Mouse (Mus musculus): ENCODE measurements at regions not wholly inside any gene's neighbourhood (a gene's known extent, or its start where the extent isn't known, plus 50 kb on each side); places are given as distances from the start of the nearest gene placed in this dataset.

DNA sequence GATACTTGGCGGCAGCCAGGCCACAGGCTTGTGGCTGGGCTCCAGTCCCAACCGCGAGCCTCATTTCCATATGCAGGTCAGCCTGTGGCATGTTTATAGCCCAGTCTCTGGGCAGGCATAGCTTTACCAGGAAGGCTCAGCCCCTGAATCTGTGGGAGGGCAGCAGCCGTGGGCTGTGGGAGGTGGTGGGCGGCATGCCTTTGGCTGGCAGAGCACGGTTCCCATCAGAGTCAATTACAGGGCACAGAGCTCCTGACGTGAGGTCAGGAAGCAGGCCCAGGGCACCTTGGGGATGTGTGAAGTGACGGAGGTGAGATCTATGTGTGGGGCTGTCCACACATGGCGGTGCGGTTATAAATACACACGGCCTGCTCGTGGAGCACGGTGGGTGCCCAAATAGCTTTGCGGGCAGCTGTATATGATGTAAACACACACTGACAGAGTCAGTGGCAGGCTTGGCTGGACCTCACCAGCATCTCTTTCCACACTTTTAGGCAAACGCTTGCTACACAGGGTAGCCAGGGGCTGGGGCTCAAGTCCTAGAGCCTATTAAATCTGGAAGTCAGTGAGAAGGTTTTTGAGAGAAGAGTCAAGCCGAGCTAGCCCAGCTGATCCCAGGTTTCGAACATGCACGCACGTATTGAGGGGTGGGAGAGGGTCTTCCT is 71.8 kb downstream of the Gm525 start:
- no peak for DNase-seq (ENCODE audit: low read depth)

DNA sequence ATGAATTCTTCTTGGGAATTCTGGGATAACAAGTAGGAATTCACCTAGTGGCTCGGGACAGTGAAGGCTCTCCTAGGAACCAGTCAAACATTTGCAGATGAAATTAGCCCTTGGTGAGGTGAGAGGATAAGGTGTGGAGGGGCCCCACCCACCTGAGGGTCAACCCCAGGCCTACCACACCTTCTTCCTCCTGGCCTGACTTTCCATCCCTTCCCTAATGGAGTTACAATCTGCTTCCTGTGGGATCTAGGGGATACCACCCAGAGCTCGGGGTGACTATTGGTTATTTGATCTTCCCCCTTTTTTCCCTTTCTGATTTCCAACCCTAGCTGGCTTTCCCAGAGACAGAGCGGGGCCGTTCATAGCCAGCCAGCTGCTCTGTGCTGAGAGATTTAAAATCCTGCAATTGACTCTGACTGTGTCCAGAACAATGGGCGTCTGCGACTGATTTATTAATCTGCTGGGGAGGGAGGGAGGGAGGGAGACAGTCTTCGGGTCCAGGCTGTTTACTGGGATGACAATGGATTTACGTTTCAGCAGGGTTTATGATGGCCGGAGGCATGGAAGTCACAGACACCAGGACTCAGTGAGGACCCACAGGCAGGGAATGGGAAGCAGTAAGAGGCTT is 69.0 kb downstream of the Gm525 start:
- no peak for DNase-seq (ENCODE audit: low read depth)

All from gonadal fat pad, adult 2 months (tissue).